Mouse (Mus musculus) myocyte (in vitro differentiated cells): ENCODE measurements at regions not wholly inside any gene's neighbourhood (a gene's known extent, or its start where the extent isn't known, plus 50 kb on each side); places are given as distances from the start of the nearest gene placed in this dataset.

ENCODE experiments used
- CEBPB ChIP-seq: IDR thresholded peaks from 2 replicates; pipeline ENCODE4 v1.6.1; 2011; ENCODE audit warnings: mild to moderate bottlenecking, moderate library complexity; ENCODE audit not compliant: poor library complexity, insufficient read depth, severe bottlenecking
- E2F4 ChIP-seq: IDR thresholded peaks from one replicate; pipeline ENCODE4 v1.6.1; 2011; ENCODE audit warnings: mild to moderate bottlenecking, control low read depth, moderate library complexity; ENCODE audit not compliant: insufficient read depth
- MYOG ChIP-seq, 3 experiments: IDR thresholded peaks; one replicate each; pipeline ENCODE4 v1.6.1; 2011; ENCODE audit warnings: control low read depth in 2 of 3, low read depth in 2 of 3, mild to moderate bottlenecking in 2 of 3; ENCODE audit not compliant: insufficient read length in 2 of 3, control insufficient read depth in 1 of 3, insufficient read depth in 1 of 3
- POLR2A ChIP-seq: IDR thresholded peaks from one replicate; pipeline ENCODE4 v1.6.1; 2011; ENCODE audit warnings: low read depth, mild to moderate bottlenecking, control low read depth, moderate library complexity; ENCODE audit not compliant: insufficient read length
- POLR2AphosphoS2 ChIP-seq: IDR thresholded peaks from one replicate; pipeline ENCODE4 v1.6.1; 2011; ENCODE audit warnings: low read depth, control low read depth; ENCODE audit not compliant: insufficient read length
- REST ChIP-seq: IDR thresholded peaks from one replicate; pipeline ENCODE4 v1.6.1; 2011; ENCODE audit warnings: mild to moderate bottlenecking, control low read depth, moderate library complexity; ENCODE audit not compliant: insufficient read depth, insufficient read length
- TCF12 ChIP-seq: IDR thresholded peaks from one replicate; pipeline ENCODE4 v1.6.1; 2011; ENCODE audit warnings: mild to moderate bottlenecking, control low read depth; ENCODE audit not compliant: poor library complexity, insufficient read depth, severe bottlenecking
- TCF3 ChIP-seq: IDR thresholded peaks from one replicate; pipeline ENCODE4 v1.6.1; 2011; ENCODE audit warnings: low read depth, control low read depth; ENCODE audit not compliant: insufficient read length
- USF1 ChIP-seq: IDR thresholded peaks from one replicate; pipeline ENCODE4 v1.6.1; 2011; ENCODE audit warnings: low read depth, mild to moderate bottlenecking, control low read depth, moderate library complexity

DNA sequence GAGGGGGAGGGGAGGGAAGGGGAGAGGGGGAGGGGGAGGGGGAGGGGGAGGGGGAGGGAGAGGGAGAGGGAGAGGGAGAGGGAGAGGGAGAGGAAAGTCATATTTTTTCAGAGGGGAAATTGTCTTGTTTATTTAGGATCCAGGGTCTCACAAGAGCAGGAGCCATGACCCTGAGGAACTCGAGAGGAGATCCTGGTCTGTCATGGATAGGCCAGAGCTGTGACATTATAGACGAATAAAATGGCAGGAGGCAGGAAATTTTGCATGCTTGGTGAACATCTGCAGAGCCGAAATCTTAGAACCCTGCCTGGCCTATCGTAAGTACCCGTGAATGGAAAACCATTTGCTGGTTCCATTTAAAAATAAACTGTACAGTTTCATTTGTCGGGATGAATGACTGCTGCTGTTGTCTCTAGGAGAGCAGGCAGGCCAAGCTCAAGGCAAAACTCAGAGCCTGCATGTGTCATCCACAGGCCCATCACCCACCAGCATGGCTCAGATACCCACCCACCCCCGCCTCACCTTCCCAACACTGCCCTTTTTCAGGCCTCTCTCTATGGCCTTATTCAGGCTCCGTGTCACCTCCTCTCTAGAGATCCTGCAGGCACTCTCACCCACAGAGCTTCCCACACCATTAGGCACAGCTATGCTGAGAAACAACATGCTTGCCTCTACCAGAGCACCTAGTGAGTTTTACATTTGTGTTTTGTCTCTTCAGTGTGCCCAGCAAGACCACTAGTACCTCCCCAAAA lies 184.7 kb downstream of the Lmo4 start:
- TF ChIP-seq POLR2A (no peak), E2F4 (no peak), TCF12 (no peak), USF1 (no peak), CEBPB (no peak), TCF3 (no peak), POLR2AphosphoS2 (no peak), MYOG (IDR thresholded peaks at IDR 0.05; ENCODE audit: control insufficient read depth in 1 of 3, insufficient read depth in 1 of 3, insufficient read length in 2 of 3, low read depth in 2 of 3) (no peak), REST (no peak)
